Mouse (Mus musculus): ENCODE results near the gene Selenon. TPM values are rescaled to one million over a fixed set of nuclear protein-coding genes. Genes with fewer than 3 reads are reported as not detected.

Selenon gene
- total RNA-seq (2021): 10 to 100 TPM; 15.5 to 16.5 TPM

GRCm38 (mm10) chr4:134551494-134552316, at the start of gene Selenon:
Gene Selenon (minus strand): TSS chr4:134552166.
- DNase-seq (ENCODE audit: extremely low spot score in 1 of 2, low spot score in 1 of 2): peak; percentile 32 to 45

- DNase-seq (ENCODE audit: extremely low spot score in 1 of 2, low spot score in 1 of 2): no peak
Measured at GRCm38 (mm10) chr4:134601404-134601803, 49.4 kb upstream of the Selenon start.

GRCm38 (mm10) chr4:134600777-134601176, 48.8 kb upstream of the Selenon start:
- no peak for DNase-seq (ENCODE audit: extremely low spot score in 1 of 2, low spot score in 1 of 2)

GRCm38 (mm10) chr4:134600060-134600459, 48.1 kb upstream of the Selenon start:
- no peak for DNase-seq (ENCODE audit: extremely low spot score in 1 of 2, low spot score in 1 of 2)

- no peak for DNase-seq (ENCODE audit: extremely low spot score in 1 of 2, low spot score in 1 of 2)
Measured at GRCm38 (mm10) chr4:134596816-134597692, 45.1 kb upstream of the Selenon start.

GRCm38 (mm10) chr4:134594731-134595439, 42.9 kb upstream of the Selenon start:
- DNase-seq (ENCODE audit: extremely low spot score in 1 of 2, low spot score in 1 of 2): no peak

GRCm38 (mm10) chr4:134592442-134592841, 40.5 kb upstream of the Selenon start:
- DNase-seq (ENCODE audit: extremely low spot score in 1 of 2, low spot score in 1 of 2): no peak

GRCm38 (mm10) chr4:134591506-134592061, 39.6 kb upstream of the Selenon start:
- DNase-seq (ENCODE audit: extremely low spot score in 1 of 2, low spot score in 1 of 2): peak; percentile 24 to 48

GRCm38 (mm10) chr4:134590227-134590926, 38.4 kb upstream of the Selenon start:
- no peak for DNase-seq (ENCODE audit: extremely low spot score in 1 of 2, low spot score in 1 of 2)

- no peak for DNase-seq (ENCODE audit: extremely low spot score in 1 of 2, low spot score in 1 of 2)
Measured at GRCm38 (mm10) chr4:134589786-134590185, 37.8 kb upstream of the Selenon start.

- DNase-seq (ENCODE audit: extremely low spot score in 1 of 2, low spot score in 1 of 2): no peak
Measured at GRCm38 (mm10) chr4:134588951-134589350, 37.0 kb upstream of the Selenon start.

GRCm38 (mm10) chr4:134588287-134588686, 36.3 kb upstream of the Selenon start:
- no peak for DNase-seq (ENCODE audit: extremely low spot score in 1 of 2, low spot score in 1 of 2)

- DNase-seq (ENCODE audit: extremely low spot score in 1 of 2, low spot score in 1 of 2): no peak
Measured at GRCm38 (mm10) chr4:134587636-134588197, 35.8 kb upstream of the Selenon start.

- no peak for DNase-seq (ENCODE audit: extremely low spot score in 1 of 2, low spot score in 1 of 2)
Measured at GRCm38 (mm10) chr4:134586631-134587030, 34.7 kb upstream of the Selenon start.

- DNase-seq (ENCODE audit: extremely low spot score in 1 of 2, low spot score in 1 of 2): no peak
Measured at GRCm38 (mm10) chr4:134586126-134586525, 34.2 kb upstream of the Selenon start.

- DNase-seq (ENCODE audit: extremely low spot score in 1 of 2, low spot score in 1 of 2): peak in 1 of 2 experiments; percentile 40
Measured at GRCm38 (mm10) chr4:134583513-134583912, 31.5 kb upstream of the Selenon start.

- no peak for DNase-seq (ENCODE audit: extremely low spot score in 1 of 2, low spot score in 1 of 2)
Measured at GRCm38 (mm10) chr4:134581365-134581764, 29.4 kb upstream of the Selenon start.

- DNase-seq (ENCODE audit: extremely low spot score in 1 of 2, low spot score in 1 of 2): peak; percentile 65 to 69
Measured at GRCm38 (mm10) chr4:134580351-134581148, 28.6 kb upstream of the Selenon start.

- DNase-seq (ENCODE audit: extremely low spot score in 1 of 2, low spot score in 1 of 2): no peak
Measured at GRCm38 (mm10) chr4:134579620-134580019, 27.7 kb upstream of the Selenon start.
